Mouse (Mus musculus) lung, adult 18-20 months (tissue): ENCODE measurements around the gene Sat2.
A peak's percentile ranks its signal among the peaks of the same experiment; 100 is the strongest.

Source experiments
- DNase-seq, 2 experiments: peaks; one replicate each; pipeline ENCODE4 v3.0.0; 2022; ENCODE audit warnings: mixed read lengths in 2 of 2

Sat2 gene

DNA sequence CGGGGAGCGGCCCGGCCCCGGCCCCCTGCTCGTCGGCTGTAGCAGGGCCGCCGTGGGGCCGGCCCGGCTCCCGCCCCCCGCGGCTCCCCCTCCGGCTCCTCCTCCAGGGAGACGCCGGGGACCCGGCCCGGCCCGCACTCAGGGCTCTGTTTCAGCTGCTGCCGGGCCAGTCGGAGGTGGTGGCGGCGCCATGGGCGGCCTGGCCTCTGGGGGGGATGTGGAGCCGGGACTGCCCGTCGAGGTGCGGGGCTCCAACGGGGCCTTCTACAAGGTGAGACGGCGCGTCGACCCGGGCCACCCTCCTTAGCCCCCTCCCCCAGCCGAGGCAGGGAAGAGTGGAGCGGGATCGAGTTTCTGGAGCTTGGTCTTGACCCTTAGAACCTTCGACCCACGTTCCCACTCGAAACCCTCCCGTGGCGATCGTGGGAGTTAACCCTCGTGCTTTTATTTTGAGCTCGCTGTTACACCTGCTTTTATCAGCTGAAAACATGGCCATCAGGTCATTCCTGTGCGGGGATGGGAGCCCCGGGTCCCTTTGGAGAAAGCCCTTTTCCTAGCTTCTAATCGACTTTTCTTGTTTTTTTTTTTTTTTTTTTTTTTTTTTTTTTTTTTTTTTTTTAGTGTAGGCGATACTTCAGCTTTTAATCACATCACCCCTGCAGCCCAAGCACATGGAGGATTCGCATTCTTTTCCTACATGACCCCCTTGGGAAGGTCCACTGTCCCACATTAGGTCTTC, 11.5 kb downstream of the Sat2 start:
- DNase-seq: peak; percentile 67 to 74

DNA sequence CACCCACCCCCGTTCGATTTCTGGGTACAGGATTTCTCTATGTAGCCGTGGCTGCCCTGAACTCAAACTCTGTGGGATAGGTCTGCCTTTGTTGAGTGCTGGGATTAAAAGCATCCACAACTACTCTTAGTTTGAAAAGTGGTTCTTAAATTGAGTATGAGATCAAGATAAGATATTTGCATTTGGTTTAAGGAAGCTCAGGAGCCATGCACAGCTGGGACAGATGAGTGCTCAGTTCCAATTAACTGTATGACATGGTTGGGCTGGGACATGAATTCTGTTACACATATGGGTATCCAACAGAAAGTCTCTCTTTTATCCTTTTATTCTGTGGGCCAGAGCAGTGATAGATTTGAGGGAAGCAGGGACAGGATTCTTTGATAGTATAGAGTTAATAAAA, 13.6 kb downstream of the Sat2 start:
- no peak for DNase-seq

- no peak for DNase-seq
Observed at GRCm38 (mm10) chr11:69645860-69646259, 24.0 kb downstream of the Sat2 start.

DNA sequence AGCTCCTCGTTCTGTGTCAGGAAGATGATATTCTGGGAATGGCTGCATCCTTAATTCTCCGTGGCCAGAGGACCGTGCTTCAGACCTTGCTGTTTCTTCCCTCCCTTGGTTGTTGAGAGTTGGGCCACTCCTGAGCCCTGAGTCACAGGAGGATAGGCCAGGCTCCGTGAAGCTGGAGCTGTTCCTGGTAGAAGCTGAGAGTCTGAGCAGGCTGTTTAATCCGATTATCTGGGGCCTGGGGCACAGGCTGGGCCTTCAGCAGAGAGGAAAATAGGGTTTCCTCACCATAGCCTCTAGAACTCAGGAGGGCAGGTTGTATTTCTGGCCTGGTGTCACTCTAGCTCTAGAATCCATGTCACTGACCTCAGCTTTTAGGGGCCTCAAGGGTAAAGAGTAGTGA, 31.6 kb downstream of the Sat2 start:
- DNase-seq: no peak

DNA sequence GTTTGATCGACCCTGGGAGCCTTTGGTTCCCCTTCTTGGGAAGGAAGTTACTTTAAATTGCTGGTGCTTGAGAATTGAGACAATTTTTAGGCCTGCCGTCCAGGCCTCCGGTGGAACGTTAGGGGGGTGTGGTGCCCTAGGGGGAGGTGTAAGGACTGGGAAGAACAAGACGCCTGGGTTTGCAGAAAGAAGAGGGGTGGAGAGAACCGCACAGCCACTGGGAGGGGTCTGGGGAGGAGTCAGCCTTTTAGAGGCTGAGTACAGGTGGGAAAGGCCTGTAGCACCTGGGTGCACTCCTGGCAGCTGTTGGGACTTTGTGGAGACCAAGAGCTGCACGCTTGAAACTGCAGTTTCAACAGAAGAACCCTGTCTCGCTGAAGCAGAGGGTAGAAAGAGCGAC, 32.9 kb downstream of the Sat2 start:
- peak; percentile 26 to 52 for DNase-seq

- DNase-seq: peak; percentile 49 to 60
Observed at GRCm38 (mm10) chr11:69655264-69656064, 33.6 kb downstream of the Sat2 start, which contains the start of gene Sox15. Sox15 (plus strand) TSS chr11:69655314.

- no peak for DNase-seq
Observed at GRCm38 (mm10) chr11:69656065-69656455, 34.2 kb downstream of the Sat2 start.

GRCm38 (mm10) chr11:69656617-69657461, 35.0 kb downstream of the Sat2 start:
- DNase-seq: peak in 1 of 2 experiments; percentile 39

DNA sequence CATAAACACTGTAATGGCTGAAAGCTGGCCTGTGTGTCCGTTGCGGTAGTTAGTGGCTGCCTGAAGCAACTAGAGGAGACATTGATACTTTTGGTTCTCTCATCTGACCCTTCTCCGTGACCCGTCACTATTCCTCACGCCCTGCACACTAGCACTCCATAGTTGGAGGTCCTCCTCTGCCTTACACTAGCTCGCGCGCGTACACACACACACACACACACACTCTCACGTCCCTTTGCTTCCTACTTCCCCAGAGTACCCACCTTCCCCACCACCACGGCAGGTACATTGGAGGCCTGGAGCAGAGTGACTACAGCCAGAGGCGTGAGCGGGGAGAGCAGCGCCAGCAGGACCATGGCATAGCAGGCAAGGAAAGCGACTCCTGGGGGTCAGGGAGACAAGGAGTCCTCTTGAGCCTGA, 35.6 kb downstream of the Sat2 start:
- DNase-seq: no peak

DNA sequence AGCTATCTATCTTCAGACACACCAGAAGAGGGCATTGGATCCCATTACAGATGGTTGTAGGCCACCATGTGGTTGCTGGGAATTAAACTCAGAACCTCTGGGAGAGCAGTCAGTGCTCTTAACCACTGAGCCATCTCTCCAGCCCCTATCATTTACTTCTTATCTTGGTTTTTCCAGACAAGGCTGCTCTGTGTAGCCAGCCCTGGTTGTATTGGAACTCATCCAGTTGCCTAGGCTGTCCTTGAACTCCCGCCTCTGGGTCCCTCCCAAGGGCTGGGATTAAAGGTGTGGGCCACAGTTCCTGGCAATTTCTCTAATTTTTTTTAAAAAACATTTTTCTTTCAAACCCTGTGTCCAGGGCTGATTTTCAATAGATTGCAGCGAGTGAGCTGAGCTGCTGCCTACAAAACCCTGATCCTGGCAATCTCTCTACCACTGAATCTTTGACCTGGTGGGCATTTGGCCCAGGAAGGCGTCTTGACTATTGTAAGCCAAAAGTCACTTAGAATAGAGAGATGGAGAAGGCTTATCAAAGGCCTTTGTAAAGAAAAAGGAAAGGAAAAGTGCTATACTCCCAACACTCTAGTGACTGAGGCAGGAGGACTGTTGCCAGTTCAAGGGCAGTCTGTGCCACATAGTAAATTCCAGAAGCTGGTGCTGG, 39.5 kb downstream of the Sat2 start:
- DNase-seq: no peak

DNA sequence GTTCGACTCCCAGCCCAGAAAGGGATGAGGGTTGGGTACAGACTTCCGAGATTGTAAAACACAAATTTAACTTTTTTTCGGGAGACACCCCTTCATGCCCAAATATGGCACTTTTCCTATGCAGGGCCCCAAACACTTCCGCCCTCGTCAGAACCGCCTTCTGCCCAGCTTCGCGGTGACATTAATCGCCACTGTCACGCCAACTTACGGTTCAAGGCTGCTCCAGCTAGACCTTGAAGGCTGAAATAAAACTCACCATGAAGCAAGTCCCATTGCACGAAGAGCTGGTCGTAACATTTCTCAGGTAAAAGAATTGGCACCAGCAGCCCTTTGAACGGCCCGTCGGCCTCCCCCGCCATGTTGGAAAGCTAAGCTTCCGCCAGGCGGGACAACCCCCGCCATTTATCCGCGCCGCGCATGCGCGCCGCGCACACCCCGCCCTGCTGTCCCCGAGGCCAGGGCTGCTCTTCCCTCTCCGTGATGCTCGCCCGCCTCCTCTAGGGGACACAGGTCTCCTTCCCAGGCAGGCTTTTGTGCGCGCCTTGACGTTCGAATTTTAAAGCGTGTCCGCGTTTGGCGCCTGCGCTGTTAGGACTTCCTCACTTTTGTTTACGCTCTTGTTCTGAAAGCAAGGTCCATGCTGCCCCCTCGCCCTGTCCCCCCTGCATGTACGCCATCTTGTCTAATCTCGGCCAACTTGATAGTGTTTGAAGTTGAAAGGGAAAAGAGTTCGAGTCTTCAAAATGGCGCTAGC, 40.6 kb downstream of the Sat2 start, which contains the start of gene Mpdu1:
TSS of gene Mpdu1 (minus strand) at position 430 of the 754 bp plus-strand sequence.
- peak; percentile 95 to 97 for DNase-seq

DNA sequence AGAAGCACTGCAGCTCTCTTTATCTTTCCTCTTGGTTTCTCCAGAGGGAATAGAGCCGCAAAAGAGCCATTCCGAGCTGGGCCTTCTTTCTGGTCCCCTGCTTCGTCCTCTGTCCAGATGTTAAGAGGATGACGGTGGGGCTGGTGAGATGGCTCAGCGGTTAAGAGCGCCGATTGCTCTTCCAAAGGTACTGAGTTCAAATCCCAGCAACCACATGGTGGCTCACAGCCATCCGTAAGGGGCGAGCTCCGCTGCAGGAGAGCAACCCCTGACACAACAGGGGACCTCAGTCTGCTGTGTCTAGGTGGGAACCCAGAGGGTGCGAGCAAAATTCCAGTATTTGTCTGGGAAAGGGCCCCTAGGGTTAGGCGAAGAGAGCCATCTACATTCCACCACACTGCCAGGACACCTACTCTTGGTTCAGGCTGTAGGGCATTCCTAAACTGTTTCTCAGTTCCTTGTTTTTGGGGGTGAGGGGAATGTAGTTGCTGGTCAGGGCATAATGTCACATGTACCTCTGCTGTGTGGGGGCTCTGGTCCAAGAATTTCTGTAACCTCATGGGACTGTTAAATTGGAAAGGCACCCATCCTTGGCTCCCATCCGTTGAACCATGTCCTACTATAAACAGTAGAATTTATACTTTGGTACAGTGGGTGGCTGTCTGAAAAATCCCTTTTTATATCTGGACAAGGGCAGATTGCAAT, 41.3 kb downstream of the Sat2 start:
- no peak for DNase-seq

GRCm38 (mm10) chr11:69663795-69664194, 42.0 kb downstream of the Sat2 start:
- no peak for DNase-seq

- no peak for DNase-seq
Observed at GRCm38 (mm10) chr11:69664841-69665240, 43.0 kb downstream of the Sat2 start.

GRCm38 (mm10) chr11:69665457-69665960, 43.7 kb downstream of the Sat2 start:
- DNase-seq: no peak

DNA sequence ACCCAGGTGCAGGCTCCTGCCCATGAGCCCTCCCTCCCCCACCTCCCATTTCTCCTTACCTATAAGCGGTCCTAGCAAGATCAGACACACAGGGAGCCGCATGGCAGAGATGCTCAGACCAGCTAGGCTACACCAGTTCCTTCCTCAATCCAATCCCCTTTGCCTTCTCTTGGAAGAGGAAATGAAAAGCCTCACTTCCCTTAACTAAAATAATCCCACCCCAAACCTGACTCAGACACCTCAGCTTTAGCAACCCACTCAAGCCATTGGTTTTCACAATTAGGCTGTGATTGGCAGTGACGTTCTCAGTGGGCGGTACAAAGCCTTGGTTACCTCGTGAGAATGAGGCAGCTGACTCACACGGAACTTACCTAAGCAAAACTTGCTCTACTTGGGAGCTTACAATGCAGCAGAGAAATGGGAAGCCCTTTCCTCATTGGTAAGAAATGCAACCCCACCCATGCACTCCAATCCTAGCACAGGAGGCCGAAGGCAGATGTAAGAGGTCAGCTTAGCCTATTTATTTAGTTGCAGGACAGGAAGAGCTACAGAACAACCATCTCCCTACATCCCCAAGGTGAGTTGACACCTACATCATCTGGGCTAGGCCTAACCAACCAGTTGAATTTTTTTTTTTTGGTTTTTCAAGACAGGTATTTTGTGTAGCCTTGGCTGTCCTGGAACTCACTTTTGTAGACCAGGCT, 44.3 kb downstream of the Sat2 start, which contains the start of gene Cd68:
TSS of gene Cd68 (minus strand) at position 193 of the 704 bp plus-strand sequence.
- peak; percentile 81 for DNase-seq

- DNase-seq: no peak
Observed at GRCm38 (mm10) chr11:69666665-69667005, 44.8 kb downstream of the Sat2 start.

DNA sequence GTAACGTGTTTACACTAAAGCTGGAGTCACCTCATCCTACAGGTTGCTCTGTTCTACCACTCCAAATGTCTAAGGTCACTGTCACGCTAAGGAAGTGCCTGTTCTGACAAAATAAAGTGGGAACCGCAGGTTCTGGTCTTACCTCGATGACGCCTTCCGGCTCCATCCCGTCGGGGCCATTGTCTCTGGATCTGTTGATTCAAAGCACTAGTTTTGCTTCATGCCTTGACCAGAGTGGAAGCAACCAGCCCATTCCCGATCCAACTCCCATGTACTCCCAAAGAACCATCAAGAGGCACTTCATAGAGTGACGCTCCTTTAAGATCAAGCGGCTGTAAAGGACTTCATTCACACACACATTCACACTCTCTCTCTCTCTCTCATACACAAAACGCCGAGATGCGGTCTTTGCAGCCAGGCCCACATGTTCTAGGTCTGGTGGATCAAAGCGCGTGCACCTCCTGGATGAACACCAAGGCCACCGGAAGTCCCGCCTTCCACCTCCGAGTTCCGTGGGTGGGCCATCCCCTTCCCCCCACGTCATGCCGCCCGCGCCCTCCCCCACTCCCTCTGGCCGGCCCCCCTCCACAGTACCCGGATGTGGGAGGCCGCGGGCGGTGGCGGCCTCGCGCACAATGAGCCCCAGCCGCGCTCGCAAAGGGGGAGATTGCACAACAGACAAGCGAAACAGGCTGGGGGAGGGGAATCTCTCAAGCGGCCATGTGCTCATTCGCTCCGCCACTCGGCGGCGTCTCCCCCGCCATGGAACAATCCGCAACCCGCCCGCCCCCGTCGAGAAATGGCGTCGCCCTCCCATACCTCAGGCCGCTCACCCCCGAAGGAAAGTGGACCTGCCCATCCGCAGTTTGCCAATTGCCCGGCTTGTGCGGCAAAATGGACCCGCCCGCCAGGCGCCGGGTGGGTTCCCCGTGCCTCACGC, 49.2 kb downstream of the Sat2 start:
- peak; percentile 94 to 95 for DNase-seq

- DNase-seq: no peak
Observed at GRCm38 (mm10) chr11:69671726-69672124, 49.9 kb downstream of the Sat2 start.
